Mouse (Mus musculus): ENCODE data around the gene Nat8f2.
A peak's percentile ranks its signal among the peaks of the same experiment; 100 is the strongest.
"Not testable (repeated sequence)": the region's sequence is repeated elsewhere in the genome, so short reads cannot be mapped to it uniquely, and the experiment has no call there.

Nat8f2 gene

DNA sequence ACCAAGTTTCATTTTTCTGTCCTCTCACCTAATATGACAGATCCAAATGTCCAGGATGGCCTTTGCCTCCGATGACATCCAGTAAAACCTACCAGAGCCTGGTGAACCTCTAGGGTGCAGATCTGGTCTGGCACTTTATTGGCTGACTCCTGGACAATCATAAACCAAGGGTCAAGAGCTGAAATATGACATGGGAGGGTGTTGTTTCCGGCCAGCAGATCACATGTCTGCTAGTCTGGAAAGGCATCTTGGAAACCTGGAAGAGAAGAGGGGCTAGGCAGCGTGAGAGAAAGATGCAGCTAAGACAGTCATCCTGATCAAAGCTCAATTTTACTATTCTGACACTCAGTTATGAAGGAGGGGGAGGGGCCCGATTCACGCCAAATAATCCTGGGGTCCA is at the start of gene Nat8f2:
Gene Nat8f2, minus strand, starts transcription at position 153 of the 400 bp plus-strand sequence.
- DNase-seq, result not testable (repeated sequence)

GRCm38 (mm10) chr6:85918341-85918740 is 49.4 kb upstream of the Nat8f2 start:
- DNase-seq, result not testable (repeated sequence)

GRCm38 (mm10) chr6:85916596-85916995 is 47.6 kb upstream of the Nat8f2 start:
- DNase-seq, result no peak

DNA sequence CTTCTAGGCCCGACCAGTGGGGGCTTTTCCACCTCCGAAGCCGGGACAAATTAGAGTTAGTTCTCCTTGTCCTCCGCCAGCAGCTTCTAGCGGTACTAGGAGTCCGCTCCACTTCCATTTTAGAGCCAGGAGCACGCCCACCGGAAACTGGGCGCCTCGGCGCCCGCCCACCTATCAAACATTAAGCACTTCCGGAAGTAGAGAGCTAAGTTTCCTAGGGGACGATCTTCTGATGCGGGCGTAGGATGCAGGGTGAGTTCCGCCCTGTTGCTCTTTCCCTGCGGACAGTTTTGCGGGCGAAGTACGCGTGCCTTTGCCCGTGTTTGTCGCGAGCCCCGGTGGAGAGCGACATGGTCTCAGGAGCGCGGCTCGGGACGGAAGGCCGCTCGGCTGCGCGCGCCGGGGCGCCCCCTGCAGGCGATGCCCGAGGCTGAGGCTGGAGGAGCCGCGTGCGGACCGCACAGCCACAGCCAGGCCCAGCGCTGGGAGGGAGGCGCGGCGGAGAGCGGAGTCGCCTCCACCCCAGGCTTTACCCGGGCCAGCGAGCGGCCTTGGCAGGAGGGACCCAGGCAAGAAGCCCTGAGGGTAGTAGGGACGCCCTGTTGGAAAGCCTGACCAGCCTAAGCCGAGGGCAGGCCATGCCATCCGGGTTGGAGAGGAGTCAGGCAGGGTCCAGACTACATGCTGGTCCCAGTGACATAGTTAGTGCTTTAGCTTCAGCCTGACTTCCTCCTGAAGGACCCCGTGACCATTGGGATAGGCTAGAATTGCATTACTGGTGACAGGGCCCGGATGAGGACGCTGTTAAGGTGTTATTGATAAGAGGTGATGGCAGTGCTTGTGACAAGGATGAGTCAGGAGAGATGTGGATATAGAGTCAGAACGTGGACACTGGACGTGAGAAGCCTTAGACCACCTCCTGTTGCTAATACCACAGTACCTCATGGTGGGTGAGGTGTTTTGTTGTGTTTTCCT is 46.9 kb upstream of the Nat8f2 start, which contains the start of gene Nat8f1:
Gene Nat8f1, minus strand, starts transcription at position 149 of the 975 bp plus-strand sequence.
- DNase-seq, result peak; percentile 76

DNA sequence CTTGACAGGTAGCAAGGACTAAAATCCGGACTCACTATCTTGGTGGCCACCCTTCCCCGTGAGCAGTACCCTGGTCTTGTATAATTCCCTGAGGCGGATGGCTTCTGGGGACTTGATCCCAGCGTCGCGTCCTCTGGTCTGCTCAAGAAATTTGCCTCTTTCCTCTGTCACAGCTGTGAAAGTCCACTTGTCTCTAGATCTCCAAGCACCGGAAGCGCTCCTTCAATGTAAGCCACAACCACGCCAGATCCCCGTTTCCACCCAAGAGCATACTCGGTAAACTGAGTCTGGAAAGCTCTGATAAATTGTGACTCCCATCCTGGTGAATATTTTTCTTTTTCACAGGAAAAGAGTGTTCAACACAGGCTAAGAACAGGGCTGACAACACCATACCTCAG is 46.2 kb upstream of the Nat8f2 start:
- no peak for DNase-seq

DNA sequence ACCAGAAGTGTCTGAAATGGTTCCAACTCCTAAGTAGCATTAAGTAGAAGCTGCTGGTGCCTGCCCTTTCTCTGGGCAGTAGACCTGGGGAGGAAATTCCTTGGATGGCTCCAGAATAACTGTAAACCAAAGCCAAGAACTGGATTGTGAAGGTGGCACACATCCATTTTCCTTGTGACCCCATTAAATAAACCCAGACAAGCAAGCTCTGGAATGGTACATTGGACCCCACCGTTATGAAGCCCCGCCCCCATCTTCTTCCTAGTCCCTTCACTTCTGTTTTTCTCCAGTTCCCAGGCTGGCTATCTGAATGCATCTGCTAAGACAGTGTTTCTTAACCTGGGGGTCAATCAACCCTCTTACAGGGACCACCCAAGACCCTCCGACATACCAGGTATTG is 42.6 kb upstream of the Nat8f2 start, which contains the start of gene Tprkb:
Gene Tprkb, plus strand, starts transcription at position 279 of the 400 bp plus-strand sequence.
- DNase-seq, result no peak

GRCm38 (mm10) chr6:85909704-85910103 is 40.7 kb upstream of the Nat8f2 start:
- DNase-seq, result no peak

DNA sequence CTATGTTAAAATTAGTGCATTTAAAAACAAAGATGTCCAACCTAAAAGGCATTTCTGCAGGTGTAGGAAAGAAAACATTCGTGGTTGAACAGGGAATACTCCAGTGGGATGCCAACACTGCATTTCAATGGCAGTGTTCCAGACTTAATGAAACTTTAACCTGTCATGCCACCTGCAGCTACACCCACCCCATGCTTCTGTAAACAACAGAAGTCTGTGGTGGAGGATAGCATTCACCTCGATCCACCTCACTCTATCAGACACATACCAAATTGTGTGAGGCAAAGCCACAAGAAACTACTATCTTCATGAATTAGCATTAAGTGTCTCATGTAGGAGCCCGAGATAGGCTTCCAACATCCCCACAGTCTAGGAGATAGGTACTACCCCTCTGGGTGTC is 39.4 kb upstream of the Nat8f2 start:
- DNase-seq, result no peak

GRCm38 (mm10) chr6:85906911-85907351 is 38.0 kb upstream of the Nat8f2 start:
- peak; percentile 32 for DNase-seq

- peak; percentile 79 for DNase-seq
Measured at GRCm38 (mm10) chr6:85904642-85905061, 35.7 kb upstream of the Nat8f2 start, which contains the start of gene Nat8f4. Nat8f4 (minus strand) TSS chr6:85904884.

GRCm38 (mm10) chr6:85902303-85902702 is 33.3 kb upstream of the Nat8f2 start:
- DNase-seq, result no peak

DNA sequence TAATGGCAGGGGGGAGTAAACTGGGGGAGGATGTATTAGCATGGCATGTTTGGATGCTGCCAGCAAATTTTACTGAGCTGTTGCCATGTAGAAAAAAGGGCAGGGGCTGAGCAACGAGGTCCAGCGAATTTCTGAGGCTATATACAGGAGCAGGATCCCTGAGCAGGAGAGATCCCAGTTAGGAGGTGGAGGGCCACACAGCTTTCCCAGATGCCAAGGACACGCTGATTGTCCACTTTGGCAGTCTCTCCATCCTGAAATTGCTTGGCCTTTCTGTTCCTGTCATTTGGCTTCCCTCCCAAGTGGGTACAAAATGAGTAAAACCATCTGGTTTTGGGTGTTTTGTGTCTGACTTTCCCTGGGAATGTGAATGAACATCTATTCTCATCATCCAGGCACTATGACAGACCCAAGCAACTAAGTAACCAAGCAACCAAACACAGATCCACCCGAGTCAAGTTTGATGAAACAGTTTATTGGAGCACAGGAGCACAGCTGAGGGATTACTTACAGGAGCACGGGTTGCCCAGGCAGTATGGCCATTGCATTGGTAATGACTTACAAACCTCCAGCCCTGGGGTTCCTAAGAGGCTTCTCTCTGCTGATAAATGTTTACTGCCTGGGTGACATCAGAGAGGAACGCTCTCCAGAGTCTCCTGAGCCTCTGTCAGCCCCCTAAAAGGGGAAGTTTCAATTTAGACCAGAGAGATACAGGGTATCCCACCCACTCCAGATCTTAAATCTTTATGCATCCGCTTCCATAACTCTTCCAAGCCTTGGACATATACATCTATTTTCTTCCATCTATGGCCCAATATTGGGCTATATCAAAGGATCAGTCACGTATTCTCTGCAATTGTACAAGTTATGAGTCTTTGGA is 29.9 kb upstream of the Nat8f2 start:
- DNase-seq, result not testable (repeated sequence)

DNA sequence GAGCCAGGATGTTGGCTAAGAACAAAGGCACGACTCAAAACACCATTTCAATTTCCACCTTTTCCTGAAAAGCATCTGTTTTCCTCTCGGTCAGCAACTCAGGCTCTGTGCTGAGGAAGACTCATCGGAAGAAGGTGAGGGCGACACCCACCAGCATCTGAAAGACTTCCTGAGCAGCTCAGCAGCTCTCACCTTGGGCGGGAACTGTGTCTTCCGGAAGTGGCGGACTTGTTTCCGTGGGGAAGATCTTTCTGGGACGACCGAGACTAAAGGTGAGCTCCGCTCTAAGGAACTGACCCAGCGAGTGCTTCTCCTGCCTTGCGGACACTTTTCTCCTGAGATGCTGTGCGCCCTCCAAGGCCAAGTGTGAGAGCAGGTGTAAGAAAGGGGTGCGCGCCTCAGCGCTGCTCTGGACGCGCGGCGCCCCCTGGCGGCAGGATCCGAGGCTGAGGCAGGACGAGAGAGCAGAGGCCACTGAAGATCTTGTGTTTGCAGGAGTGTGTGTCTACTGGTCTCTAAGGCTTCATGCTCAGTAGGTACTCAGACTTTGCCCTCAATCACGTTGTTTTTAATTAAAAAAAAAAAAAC is 26.2 kb upstream of the Nat8f2 start:
- not testable (repeated sequence) for DNase-seq

DNA sequence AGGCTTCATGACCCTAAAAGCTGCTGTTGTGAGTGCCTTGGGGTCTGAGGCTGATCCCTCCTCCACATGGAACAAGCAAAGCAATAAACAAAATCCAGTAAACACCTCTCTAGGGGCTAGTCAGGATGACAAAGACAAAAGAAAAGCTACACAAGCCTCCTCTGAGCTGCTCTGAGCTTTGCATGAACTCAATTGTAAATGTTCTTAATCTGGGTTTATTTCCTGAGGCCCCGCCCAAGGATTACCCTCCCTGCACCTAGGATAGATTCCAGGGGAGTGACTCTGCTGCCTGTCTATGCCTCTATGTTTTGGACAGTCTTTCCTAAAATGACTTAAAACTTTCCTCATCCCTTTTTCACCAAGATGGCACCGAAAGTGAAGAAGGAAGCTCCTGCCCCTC is 20.0 kb upstream of the Nat8f2 start:
- DNase-seq, result no peak

DNA sequence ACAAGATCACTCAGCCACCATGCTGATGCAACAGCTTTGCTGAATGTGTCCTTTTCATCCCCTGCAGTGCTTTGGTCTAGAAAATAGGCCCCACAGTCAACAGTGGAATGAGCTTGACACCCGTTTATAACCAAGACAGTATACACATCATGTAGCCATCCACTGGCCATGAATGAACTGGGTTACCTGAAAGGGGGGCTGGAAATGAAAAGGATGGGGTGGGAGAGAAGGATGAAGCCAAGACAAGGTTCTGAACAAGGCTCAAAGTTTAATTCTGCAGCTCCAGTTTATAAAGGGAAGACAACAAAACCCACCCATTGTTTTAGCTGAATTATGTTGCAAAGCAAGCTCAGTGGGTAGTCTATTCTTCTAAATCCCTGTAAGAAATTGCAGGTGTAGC is 15.4 kb upstream of the Nat8f2 start:
- DNase-seq, result no peak

DNA sequence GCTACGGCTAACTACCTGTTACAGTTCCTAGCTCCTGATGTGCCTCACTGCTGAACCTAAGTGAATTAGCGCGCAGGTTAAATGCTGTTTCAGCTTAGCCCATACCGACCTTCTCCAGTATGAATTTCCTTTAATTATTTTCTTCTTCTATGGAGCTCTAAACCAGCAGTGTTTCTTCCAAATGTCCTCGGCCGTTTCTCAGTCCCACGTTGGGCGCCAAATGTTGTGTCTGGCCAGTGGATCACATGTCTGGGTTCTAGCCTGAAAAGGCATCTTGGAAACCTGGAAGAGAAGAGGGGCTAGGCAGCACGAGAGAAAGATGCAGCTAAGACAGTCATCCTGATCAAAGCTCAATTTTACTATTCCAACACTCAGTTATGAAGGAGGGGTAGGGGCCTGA is 14.3 kb upstream of the Nat8f2 start:
- DNase-seq, result not testable (repeated sequence)

GRCm38 (mm10) chr6:85867726-85868690 is 950 bp downstream of the Nat8f2 start:
- DNase-seq, result no peak

GRCm38 (mm10) chr6:85866995-85867394 is 2.0 kb downstream of the Nat8f2 start:
- not testable (repeated sequence) for DNase-seq

- DNase-seq, result not testable (repeated sequence)
Measured at GRCm38 (mm10) chr6:85866166-85866565, 2.8 kb downstream of the Nat8f2 start.

- not testable (repeated sequence) for DNase-seq
Measured at GRCm38 (mm10) chr6:85864900-85865639, 3.9 kb downstream of the Nat8f2 start.

DNA sequence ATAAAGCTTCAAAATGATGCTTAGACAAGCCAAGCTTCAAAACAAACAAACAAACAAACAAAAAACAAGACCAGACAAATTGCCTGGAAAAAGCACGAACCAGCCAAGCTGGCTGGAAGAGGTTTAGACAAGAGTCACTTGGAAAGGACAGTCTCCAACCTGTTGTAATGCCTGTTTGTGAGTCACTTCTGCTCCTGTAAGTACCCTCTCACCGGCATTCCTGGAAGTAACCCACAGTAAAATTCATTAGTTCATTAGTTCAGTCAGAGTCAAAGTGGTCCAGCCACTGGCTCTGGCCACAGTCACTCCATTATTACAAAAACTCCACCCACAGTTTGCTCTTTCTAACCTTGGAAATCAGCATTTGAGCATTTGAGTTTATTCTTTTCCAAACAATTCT is 5.1 kb downstream of the Nat8f2 start:
- no peak for DNase-seq
